11 mouse cellular contexts compared by ENCODE assay signal in the genomic region with DNA sequence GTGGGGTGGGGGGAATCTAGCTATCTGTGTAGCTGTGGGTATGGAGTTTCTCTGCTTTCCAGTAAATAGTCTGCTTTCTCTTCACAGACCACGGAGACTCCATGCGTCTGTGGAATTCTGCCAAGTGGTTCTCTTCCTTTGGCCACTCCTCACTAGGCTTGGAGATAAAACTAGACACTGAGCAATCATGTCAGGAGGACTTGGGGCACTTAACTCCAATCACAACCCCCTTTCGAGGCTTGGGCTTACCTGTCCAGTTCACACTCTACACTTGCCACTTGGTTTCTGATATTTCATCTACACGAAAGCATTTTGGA.
A peak's percentile ranks its signal among the peaks of the same experiment; 100 is the strongest.
DNase-seq lines count a peak whose midpoint lies in the region; ATAC-seq and TF ChIP-seq lines count a peak whose summit lies in the region.
"Had no signal": no experiment of that assay in that cellular context is flagged by ENCODE, and none has a peak within 500 bp of the region (broad histone marks: within the 10 kb centered on the region; RNA-seq: fewer than 3 reads in every experiment).

No protein-coding gene starts in this region.

- DNase-seq in cerebellum, postnatal 14 days: peak; percentile 44 to 49
- no peak for DNase-seq in cerebellum, adult 9-10 months
- DNase-seq in hindbrain, embryonic 14.5 days (ENCODE audit: low spot score): no peak
- peak; percentile 8 for DNase-seq in lung, postnatal 14 days
- DNase-seq in lung, adult 2 months: no peak
- no peak for DNase-seq in MN1 (ENCODE audit: low spot score)
- DNase-seq: kidney, postnatal 25 days had no signal

- no peak overlapping the region for H3K27ac ChIP-seq in hindbrain, embryonic 15.5 days (replicated peaks)
- no peak overlapping the region for H3K27ac ChIP-seq in hindbrain, embryonic 14.5 days
- H3K27ac ChIP-seq in stomach, embryonic 15.5 days: peak overlapping the region; percentile 33; the same call in 1 of the 2 replicates
- H3K27ac ChIP-seq: liver, embryonic 14.5 days; midbrain, embryonic 10.5 days had no signal

- H3K9me3 ChIP-seq in hindbrain, embryonic 15.5 days: no peaks in the 10 kb centered on the region
- H3K9me3 ChIP-seq in hindbrain, embryonic 14.5 days (ENCODE audit: control insufficient read depth, low read length): no peaks in the 10 kb centered on the region
- H3K9me3 ChIP-seq in stomach, embryonic 15.5 days: no peaks in the 10 kb centered on the region
- H3K9me3 ChIP-seq: midbrain, embryonic 10.5 days had no signal

- no peaks in the 10 kb centered on the region; the same call in 1 of the 2 replicates for H3K4me1 ChIP-seq in hindbrain, embryonic 15.5 days (replicated peaks)
- H3K4me1 ChIP-seq in hindbrain, embryonic 14.5 days (replicated peaks; ENCODE audit: control insufficient read depth, insufficient read depth, low read length): 0 out of 2 replicates have a peak, but pooled peaks cover 5% of the 10 kb centered on the region
- no peaks in the 10 kb centered on the region for H3K4me1 ChIP-seq in lung, adult 2 months (ENCODE audit: control insufficient read depth, insufficient read depth, low read length)
- peaks cover 5% of the 10 kb centered on the region; the same call in 1 of the 2 replicates for H3K4me1 ChIP-seq in stomach, embryonic 15.5 days

- no peak overlapping the region for H3K9ac ChIP-seq in hindbrain, embryonic 15.5 days
- no peak overlapping the region for H3K9ac ChIP-seq in hindbrain, embryonic 14.5 days
- H3K9ac ChIP-seq in stomach, embryonic 15.5 days: no peak overlapping the region
- H3K9ac ChIP-seq: liver, embryonic 14.5 days had no signal

- 67% methylated on average over 4 of the region's 4 CpGs for WGBS in hindbrain, embryonic 15.5 days
- 78% methylated on average over 4 of the region's 4 CpGs for WGBS in hindbrain, embryonic 14.5 days
- 41% methylated on average over 4 of the region's 4 CpGs for WGBS in lung, adult 2 months
- 45% methylated on average over 4 of the region's 4 CpGs for WGBS in stomach, embryonic 15.5 days

- no peaks in the 10 kb centered on the region for H3K36me3 ChIP-seq in hindbrain, embryonic 15.5 days
- no peaks in the 10 kb centered on the region for H3K36me3 ChIP-seq in hindbrain, embryonic 14.5 days (replicated peaks; ENCODE audit: control insufficient read depth, insufficient read depth)
- no peaks in the 10 kb centered on the region for H3K36me3 ChIP-seq in stomach, embryonic 15.5 days
- H3K36me3 ChIP-seq: midbrain, embryonic 10.5 days had no signal

- no peak for TF ChIP-seq CTCF in lung, adult 2 months (IDR thresholded peaks at IDR 0.05; ENCODE audit: insufficient read depth, low read length)

- TF ChIP-seq POLR2A in lung, adult 2 months (IDR thresholded peaks at IDR 0.05; ENCODE audit: borderline replicate concordance, extremely low read depth, low read depth, low read length): no peak

- ATAC-seq in hindbrain, embryonic 15.5 days (ENCODE audit: low FRiP score, low read depth): no peak; the same call in 1 of the 2 replicates
- no peak for ATAC-seq in hindbrain, embryonic 14.5 days (ENCODE audit: low FRiP score)
- ATAC-seq in stomach, embryonic 15.5 days (ENCODE audit: insufficient read depth, low FRiP score, low read depth): no peak

- no peaks in the 10 kb centered on the region for H3K27me3 ChIP-seq in hindbrain, embryonic 15.5 days
- H3K27me3 ChIP-seq in hindbrain, embryonic 14.5 days (ENCODE audit: control insufficient read depth, insufficient read depth, low read length): no peaks in the 10 kb centered on the region
- H3K27me3 ChIP-seq in stomach, embryonic 15.5 days (replicated peaks): no peaks in the 10 kb centered on the region

- peak overlapping the region; percentile 11; the same call in 1 of the 2 replicates for H3K4me2 ChIP-seq in hindbrain, embryonic 15.5 days
- H3K4me2 ChIP-seq in hindbrain, embryonic 14.5 days (replicated peaks): no peak overlapping the region
- H3K4me2 ChIP-seq in stomach, embryonic 15.5 days: peak overlapping the region; percentile 38

- no peak overlapping the region for H3K4me3 ChIP-seq in hindbrain, embryonic 15.5 days
- no peak overlapping the region for H3K4me3 ChIP-seq in hindbrain, embryonic 14.5 days (replicated peaks; ENCODE audit: low read length)
- H3K4me3 ChIP-seq in lung, adult 2 months (replicated peaks; ENCODE audit: extremely low read depth, low read depth, low read length): no peak overlapping the region
- 0 out of 2 replicates have a peak overlapping the region, but pooled peaks have one; percentile 6 for H3K4me3 ChIP-seq in stomach, embryonic 15.5 days (replicated peaks)
- H3K4me3 ChIP-seq: midbrain, embryonic 10.5 days had no signal

Comparison
In these comparisons a context has a peak if more than half of its experiments do, and no peak if none do; other contexts are left out.
1. DNase-seq: peak in cerebellum, postnatal 14 days (2 of 2) and lung, postnatal 14 days (single experiment); none in cerebellum, adult 9-10 months (single experiment), hindbrain, embryonic 14.5 days (single experiment), lung, adult 2 months (single experiment) and MN1 (single experiment).